Mouse (Mus musculus): ENCODE measurements at regions not wholly inside any gene's neighbourhood (a gene's known extent, or its start where the extent isn't known, plus 50 kb on each side); places are given as distances from the start of the nearest gene placed in this dataset.

- 31% methylated on average over 15 of the region's 15 CpGs for WGBS
- Histone ChIP-seq H3K4me2 (no peak overlapping the region), H3K9ac (replicated peaks) (no peak overlapping the region), H3K27me3 (replicated peaks) (no peaks in the 10 kb centered on the region), H3K4me1 (peaks cover 29% of the 10 kb centered on the region), H3K36me3 (no peaks in the 10 kb centered on the region), H3K9me3 (replicated peaks) (0 out of 2 replicates have a peak, but pooled peaks cover 3% of the 10 kb centered on the region), H3K4me3 (replicated peaks) (no peak overlapping the region), H3K27ac (replicated peaks) (peak overlapping the region; percentile 48)
- ATAC-seq (ENCODE audit: low FRiP score): peak; percentile 72
Observed at GRCm38 (mm10) chr4:131014301-131015081, 70.3 kb downstream of the Matn1 start.

- Histone ChIP-seq H3K36me3 (no peaks in the 10 kb centered on the region), H3K27me3 (replicated peaks) (no peaks in the 10 kb centered on the region), H3K4me2 (no peak overlapping the region), H3K4me1 (peaks cover 29% of the 10 kb centered on the region), H3K4me3 (replicated peaks) (no peak overlapping the region), H3K9ac (replicated peaks) (no peak overlapping the region), H3K9me3 (replicated peaks) (0 out of 2 replicates have a peak, but pooled peaks cover 3% of the 10 kb centered on the region), H3K27ac (replicated peaks) (no peak overlapping the region; the same call in 1 of the 2 replicates)
- 21% methylated on average over 2 of the region's 2 CpGs for WGBS
- no peak for ATAC-seq (ENCODE audit: low FRiP score)
Observed at GRCm38 (mm10) chr4:131015156-131015555, 71.0 kb downstream of the Matn1 start.

- ATAC-seq (ENCODE audit: low FRiP score): no peak
- Histone ChIP-seq H3K4me3 (replicated peaks) (no peak overlapping the region), H3K9me3 (replicated peaks) (no peaks in the 10 kb centered on the region), H3K27me3 (replicated peaks) (no peaks in the 10 kb centered on the region), H3K4me2 (no peak overlapping the region), H3K9ac (replicated peaks) (no peak overlapping the region), H3K4me1 (peaks cover 9% of the 10 kb centered on the region), H3K36me3 (no peaks in the 10 kb centered on the region), H3K27ac (replicated peaks) (no peak overlapping the region)
- WGBS: 55% methylated on average over 6 of the region's 6 CpGs
Observed at GRCm38 (mm10) chr4:131023601-131024000, 79.4 kb downstream of the Matn1 start.

GRCm38 (mm10) chr4:131036292-131036691 is 92.1 kb downstream of the Matn1 start:
- no peak for ATAC-seq (ENCODE audit: low FRiP score)
- H3K4me3 ChIP-seq (replicated peaks): no peak overlapping the region
- H3K27me3 ChIP-seq (replicated peaks): no peaks in the 10 kb centered on the region
- 93% methylated on average over 11 of the region's 11 CpGs for WGBS
- no peaks in the 10 kb centered on the region for H3K9me3 ChIP-seq (replicated peaks)
- no peak overlapping the region for H3K4me2 ChIP-seq
- no peak overlapping the region for H3K27ac ChIP-seq (replicated peaks)
- peaks cover 14% of the 10 kb centered on the region for H3K4me1 ChIP-seq
- H3K36me3 ChIP-seq: no peaks in the 10 kb centered on the region
- no peak overlapping the region for H3K9ac ChIP-seq (replicated peaks)

- H3K27me3 ChIP-seq (replicated peaks): no peaks in the 10 kb centered on the region
- WGBS: 17% methylated on average over 6 of the region's 6 CpGs
- H3K4me1 ChIP-seq: peaks cover 14% of the 10 kb centered on the region
- no peak for ATAC-seq (ENCODE audit: low FRiP score)
- H3K27ac ChIP-seq (replicated peaks): no peak overlapping the region
- peak overlapping the region; percentile 25; the same call in 1 of the 2 replicates for H3K4me2 ChIP-seq
- H3K36me3 ChIP-seq: no peaks in the 10 kb centered on the region
- no peaks in the 10 kb centered on the region for H3K9me3 ChIP-seq (replicated peaks)
- H3K9ac ChIP-seq (replicated peaks): no peak overlapping the region
- no peak overlapping the region for H3K4me3 ChIP-seq (replicated peaks)
Observed at GRCm38 (mm10) chr4:131037179-131037578, 93.0 kb downstream of the Matn1 start.

GRCm38 (mm10) chr4:131039686-131040085 is 95.5 kb downstream of the Matn1 start:
- H3K9ac ChIP-seq (replicated peaks): no peak overlapping the region
- no peaks in the 10 kb centered on the region for H3K9me3 ChIP-seq (replicated peaks)
- 67% methylated on average over 3 of the region's 3 CpGs for WGBS
- H3K36me3 ChIP-seq: no peaks in the 10 kb centered on the region
- H3K4me2 ChIP-seq: no peak overlapping the region
- H3K4me1 ChIP-seq: peaks cover 14% of the 10 kb centered on the region
- ATAC-seq (ENCODE audit: low FRiP score): no peak
- no peaks in the 10 kb centered on the region for H3K27me3 ChIP-seq (replicated peaks)
- H3K4me3 ChIP-seq (replicated peaks): no peak overlapping the region
- no peak overlapping the region for H3K27ac ChIP-seq (replicated peaks)

GRCm38 (mm10) chr4:131041210-131041609 is 97.0 kb downstream of the Matn1 start:
- Histone ChIP-seq H3K27ac (replicated peaks) (no peak overlapping the region), H3K9me3 (replicated peaks) (no peaks in the 10 kb centered on the region), H3K36me3 (no peaks in the 10 kb centered on the region), H3K9ac (replicated peaks) (no peak overlapping the region), H3K4me2 (no peak overlapping the region), H3K4me1 (peaks cover 14% of the 10 kb centered on the region), H3K27me3 (replicated peaks) (no peaks in the 10 kb centered on the region), H3K4me3 (replicated peaks) (no peak overlapping the region)
- WGBS: 81% methylated on average over 2 of the region's 2 CpGs
- no peak for ATAC-seq (ENCODE audit: low FRiP score)

- H3K4me1 ChIP-seq: 0 out of 2 replicates have a peak, but pooled peaks cover 6% of the 10 kb centered on the region
- H3K4me2 ChIP-seq: no peak overlapping the region
- no peak overlapping the region for H3K27ac ChIP-seq (replicated peaks)
- ATAC-seq (ENCODE audit: low FRiP score): no peak
- WGBS: 31% methylated on average over 8 of the region's 8 CpGs
- H3K27me3 ChIP-seq (replicated peaks): no peaks in the 10 kb centered on the region
- no peaks in the 10 kb centered on the region for H3K36me3 ChIP-seq
- H3K9me3 ChIP-seq (replicated peaks): no peaks in the 10 kb centered on the region
- no peak overlapping the region for H3K4me3 ChIP-seq (replicated peaks)
- no peak overlapping the region for H3K9ac ChIP-seq (replicated peaks)
Observed at GRCm38 (mm10) chr4:131046101-131046500, 101.9 kb downstream of the Matn1 start.

DNA sequence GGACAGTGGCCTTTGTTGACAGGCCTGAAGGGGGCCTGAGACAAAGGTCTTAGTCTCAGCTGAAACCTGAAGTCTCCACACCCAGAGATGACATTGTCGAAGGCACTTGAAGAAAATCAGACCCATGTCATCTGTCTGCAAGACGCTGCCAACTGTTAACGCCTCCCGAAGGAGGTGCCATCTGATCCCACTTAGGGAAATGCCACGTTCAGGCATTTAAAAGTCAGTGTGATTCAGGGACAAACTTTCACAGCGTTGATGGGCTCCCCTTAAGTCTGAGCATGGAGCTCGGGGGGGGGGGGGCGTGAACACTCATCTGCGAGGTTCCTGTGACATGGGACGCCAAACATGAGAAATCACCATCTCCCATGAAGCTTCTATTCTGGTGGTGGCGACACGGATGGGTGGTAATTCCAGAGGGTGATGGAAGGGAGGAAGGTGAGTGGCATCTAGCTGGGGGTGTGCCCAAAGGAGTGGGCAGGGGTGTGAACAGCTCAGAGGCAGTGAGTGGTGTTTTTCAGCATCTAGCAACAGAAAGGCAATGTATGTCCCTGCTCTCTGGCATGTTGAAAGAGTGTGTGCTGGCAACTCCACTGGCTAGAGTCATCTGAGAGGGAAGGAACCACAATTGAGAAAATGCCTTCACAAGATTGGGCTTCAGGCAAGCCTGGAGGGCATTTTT is 102.9 kb downstream of the Matn1 start:
- no peak overlapping the region for H3K4me2 ChIP-seq
- H3K27ac ChIP-seq (replicated peaks): no peak overlapping the region
- no peaks in the 10 kb centered on the region for H3K27me3 ChIP-seq (replicated peaks)
- no peak overlapping the region for H3K4me3 ChIP-seq (replicated peaks)
- H3K9ac ChIP-seq (replicated peaks): no peak overlapping the region
- H3K36me3 ChIP-seq: no peaks in the 10 kb centered on the region
- WGBS: 63% methylated on average over 12 of the region's 12 CpGs
- H3K4me1 ChIP-seq: 0 out of 2 replicates have a peak, but pooled peaks cover 6% of the 10 kb centered on the region
- no peaks in the 10 kb centered on the region for H3K9me3 ChIP-seq (replicated peaks)
- no peak for ATAC-seq (ENCODE audit: low FRiP score)

DNA sequence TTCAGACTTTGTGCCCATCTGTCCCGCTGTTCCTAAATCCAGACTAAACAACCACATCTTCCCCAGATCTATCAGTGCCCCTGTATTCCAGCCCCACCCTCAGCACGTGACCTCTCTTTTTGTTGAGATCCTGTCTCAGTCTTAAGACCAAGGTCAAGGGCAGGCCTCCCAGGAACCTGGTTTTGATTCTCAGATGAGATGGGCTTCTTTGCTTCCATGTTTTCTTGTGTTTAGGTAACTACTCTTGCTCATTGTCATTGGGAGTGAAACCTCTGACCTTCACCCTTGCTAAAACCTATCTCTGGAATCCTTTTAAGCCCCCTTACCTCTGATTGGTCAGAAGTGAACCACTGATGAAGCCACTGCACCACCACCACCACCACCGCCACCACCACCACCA is 112.1 kb downstream of the Matn1 start:
- H3K36me3 ChIP-seq: no peaks in the 10 kb centered on the region
- H3K27me3 ChIP-seq (replicated peaks): no peaks in the 10 kb centered on the region
- WGBS: 96% methylated on average over 3 of the region's 3 CpGs
- no peak overlapping the region for H3K9ac ChIP-seq (replicated peaks)
- H3K27ac ChIP-seq (replicated peaks): no peak overlapping the region
- H3K9me3 ChIP-seq (replicated peaks): 0 out of 2 replicates have a peak, but pooled peaks cover 6% of the 10 kb centered on the region
- no peak overlapping the region for H3K4me3 ChIP-seq (replicated peaks)
- no peak for ATAC-seq (ENCODE audit: low FRiP score)
- peaks cover 9% of the 10 kb centered on the region for H3K4me1 ChIP-seq
- H3K4me2 ChIP-seq: no peak overlapping the region

- 62% methylated on average over 7 of the region's 7 CpGs for WGBS
Observed at GRCm38 (mm10) chr4:131059572-131059971, 115.4 kb downstream of the Matn1 start.

GRCm38 (mm10) chr4:131060191-131060680 is 116.1 kb downstream of the Matn1 start:
- Histone ChIP-seq H3K4me2 (no peak overlapping the region), H3K27ac (replicated peaks) (no peak overlapping the region), H3K4me1 (peaks cover 9% of the 10 kb centered on the region), H3K27me3 (replicated peaks) (0 out of 2 replicates have a peak, but pooled peaks cover 5% of the 10 kb centered on the region), H3K9ac (replicated peaks) (no peak overlapping the region), H3K36me3 (no peaks in the 10 kb centered on the region), H3K9me3 (replicated peaks) (no peaks in the 10 kb centered on the region), H3K4me3 (replicated peaks) (no peak overlapping the region)
- ATAC-seq (ENCODE audit: low FRiP score): no peak
- 26% methylated on average over 1 of the region's 1 CpGs for WGBS

More at GRCm38 (mm10) chr4:131059572-131059971, 115.4 kb downstream of the Matn1 start:
- Histone ChIP-seq H3K27ac (replicated peaks) (no peak overlapping the region), H3K9me3 (replicated peaks) (no peaks in the 10 kb centered on the region), H3K4me3 (replicated peaks) (no peak overlapping the region), H3K27me3 (replicated peaks) (0 out of 2 replicates have a peak, but pooled peaks cover 5% of the 10 kb centered on the region), H3K36me3 (no peaks in the 10 kb centered on the region), H3K9ac (replicated peaks) (no peak overlapping the region), H3K4me2 (no peak overlapping the region), H3K4me1 (peaks cover 9% of the 10 kb centered on the region)
- ATAC-seq (ENCODE audit: low FRiP score): no peak
